ENCODE assay signal across 8 mouse cellular contexts in the genomic region with DNA sequence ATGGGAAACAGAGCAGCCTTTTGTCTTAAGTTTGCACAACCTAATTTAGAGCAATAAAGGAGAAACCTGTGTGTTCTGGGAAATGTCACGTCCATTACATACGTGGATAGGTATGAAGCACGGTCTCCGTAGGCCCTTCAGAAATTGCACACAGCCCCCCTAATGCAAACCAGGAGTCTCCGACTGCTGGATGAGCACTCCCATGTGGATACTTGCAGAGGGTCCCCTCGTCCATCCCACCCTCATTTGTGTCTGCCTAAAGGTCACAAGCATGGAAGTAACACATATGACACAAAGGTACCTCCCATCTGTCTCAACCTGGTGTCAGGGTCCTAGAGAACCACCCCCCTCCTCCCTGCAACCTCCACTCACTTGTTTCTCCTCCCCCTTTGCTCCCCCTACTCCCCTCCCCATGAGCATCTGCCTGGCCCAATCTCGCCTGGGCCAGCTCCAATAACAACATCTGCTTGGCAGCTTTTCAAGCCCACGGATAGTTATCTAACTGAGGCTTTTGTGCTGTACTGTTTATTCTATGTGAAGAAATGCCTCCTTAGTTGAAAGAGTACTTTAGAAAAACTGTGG.
DNase-seq lines count a peak whose midpoint lies in the region; ATAC-seq and TF ChIP-seq lines count a peak whose summit lies in the region.

No protein-coding gene starts in this region.

- H3K4me2 ChIP-seq in forebrain, embryonic 11.5 days (ENCODE audit: low read depth, low read length, severe bottlenecking): no peak overlapping the region
- no peak overlapping the region for H3K4me2 ChIP-seq in heart, postnatal 0 days (ENCODE audit: low read depth, low read length)
- H3K4me2 ChIP-seq in midbrain, embryonic 12.5 days (replicated peaks): no peak overlapping the region

- H3K27me3 ChIP-seq in forebrain, embryonic 11.5 days (ENCODE audit: control insufficient read depth, insufficient read depth, low read length): no peaks in the 10 kb centered on the region
- H3K27me3 ChIP-seq in heart, postnatal 0 days (ENCODE audit: control insufficient read depth, insufficient read depth, low read length): no peaks in the 10 kb centered on the region
- H3K27me3 ChIP-seq in midbrain, embryonic 12.5 days: no peaks in the 10 kb centered on the region

- WGBS in forebrain, embryonic 11.5 days: 56% methylated on average over 8 of the region's 8 CpGs
- WGBS in heart, postnatal 0 days: 38% methylated on average over 8 of the region's 8 CpGs
- WGBS in midbrain, embryonic 12.5 days: 56% methylated on average over 8 of the region's 8 CpGs

- H3K9ac ChIP-seq in forebrain, embryonic 11.5 days (ENCODE audit: low read length): no peak overlapping the region
- H3K9ac ChIP-seq in heart, postnatal 0 days (replicated peaks; ENCODE audit: low read depth, low read length): no peak overlapping the region
- H3K9ac ChIP-seq in midbrain, embryonic 12.5 days (replicated peaks): no peak overlapping the region

- TF ChIP-seq CTCF in heart, postnatal 0 days (IDR thresholded peaks at IDR 0.05; ENCODE audit: low read depth): no peak

- no peak overlapping the region for H3K4me3 ChIP-seq in forebrain, embryonic 11.5 days (ENCODE audit: low read depth, low read length)
- no peak overlapping the region for H3K4me3 ChIP-seq in heart, postnatal 0 days (ENCODE audit: low read depth, low read length)
- no peak overlapping the region for H3K4me3 ChIP-seq in midbrain, embryonic 12.5 days

- intact Hi-C loops in left cerebral cortex, postnatal 36 days (cut with DNase I): no loop called here

- H3K36me3 ChIP-seq in forebrain, embryonic 11.5 days (ENCODE audit: control insufficient read depth, insufficient read depth, low read length): no peaks in the 10 kb centered on the region
- H3K36me3 ChIP-seq in heart, postnatal 0 days (replicated peaks; ENCODE audit: control insufficient read depth, insufficient read depth, low read length): no peaks in the 10 kb centered on the region
- no peaks in the 10 kb centered on the region for H3K36me3 ChIP-seq in midbrain, embryonic 12.5 days

- no peaks in the 10 kb centered on the region for H3K9me3 ChIP-seq in forebrain, embryonic 11.5 days (ENCODE audit: control insufficient read depth, low read length)
- H3K9me3 ChIP-seq in heart, postnatal 0 days (replicated peaks; ENCODE audit: control insufficient read depth, low read length): no peaks in the 10 kb centered on the region
- H3K9me3 ChIP-seq in midbrain, embryonic 12.5 days: no peaks in the 10 kb centered on the region

- no peak for TF ChIP-seq EP300 in heart, postnatal 0 days (IDR thresholded peaks at IDR 0.05; ENCODE audit: low read depth)

- peaks cover 13% of the 10 kb centered on the region for H3K4me1 ChIP-seq in forebrain, embryonic 11.5 days (replicated peaks; ENCODE audit: control insufficient read depth, insufficient read depth, low read length)
- H3K4me1 ChIP-seq in heart, postnatal 0 days (ENCODE audit: control insufficient read depth, insufficient read depth): peaks cover 70% of the 10 kb centered on the region
- H3K4me1 ChIP-seq in midbrain, embryonic 12.5 days: peaks cover 37% of the 10 kb centered on the region

- H3K27ac ChIP-seq in forebrain, embryonic 11.5 days (ENCODE audit: low read depth, low read length): no peak overlapping the region
- peak overlapping the region; percentile 25; the same call in 1 of the 2 replicates for H3K27ac ChIP-seq in heart, postnatal 0 days (ENCODE audit: low read depth)
- H3K27ac ChIP-seq in midbrain, embryonic 12.5 days (replicated peaks): no peak overlapping the region

- peak; percentile 35 for DNase-seq in left cerebral cortex, adult 11 months (ENCODE audit: low spot score)
- DNase-seq in left cerebral cortex, postnatal 36 days (ENCODE audit: low spot score in 2 of 2): no peak
- peak; percentile 51 for DNase-seq in forebrain, embryonic 11.5 days (ENCODE audit: low spot score)
- no peak for DNase-seq in heart, postnatal 0 days (ENCODE audit: low spot score)
- DNase-seq in kidney, postnatal 25 days: peak; percentile 79 to 83
- DNase-seq in testis, postnatal 10 days (ENCODE audit: low spot score): peak; percentile 53
- DNase-seq in spleen, postnatal 4 days (ENCODE audit: low spot score in 2 of 2): no peak

- ATAC-seq in forebrain, embryonic 11.5 days (replicated peaks; ENCODE audit: low FRiP score): peak; percentile 64
- ATAC-seq in heart, postnatal 0 days (ENCODE audit: insufficient read depth, low read depth): no peak
- peak; percentile 45; the same call in 1 of the 2 replicates for ATAC-seq in midbrain, embryonic 12.5 days (ENCODE audit: low FRiP score, low read depth)

Comparison
In these comparisons a context has a peak if more than half of its experiments do, and no peak if none do; other contexts are left out.
1. DNase-seq: peak in left cerebral cortex, adult 11 months (single experiment), forebrain, embryonic 11.5 days (single experiment), kidney, postnatal 25 days (2 of 2) and testis, postnatal 10 days (single experiment); none in left cerebral cortex, postnatal 36 days (0 of 2), heart, postnatal 0 days (single experiment) and spleen, postnatal 4 days (0 of 2).